Mouse (Mus musculus): Measurements from ENCODE around the gene Gm20662. TPM values are rescaled to one million over a fixed set of nuclear protein-coding genes. Genes with fewer than 3 reads are reported as not detected.

Gm20662 gene
- polyA plus RNA-seq, 1 experiment from 2014 or later: 0.98 TPM

DNA sequence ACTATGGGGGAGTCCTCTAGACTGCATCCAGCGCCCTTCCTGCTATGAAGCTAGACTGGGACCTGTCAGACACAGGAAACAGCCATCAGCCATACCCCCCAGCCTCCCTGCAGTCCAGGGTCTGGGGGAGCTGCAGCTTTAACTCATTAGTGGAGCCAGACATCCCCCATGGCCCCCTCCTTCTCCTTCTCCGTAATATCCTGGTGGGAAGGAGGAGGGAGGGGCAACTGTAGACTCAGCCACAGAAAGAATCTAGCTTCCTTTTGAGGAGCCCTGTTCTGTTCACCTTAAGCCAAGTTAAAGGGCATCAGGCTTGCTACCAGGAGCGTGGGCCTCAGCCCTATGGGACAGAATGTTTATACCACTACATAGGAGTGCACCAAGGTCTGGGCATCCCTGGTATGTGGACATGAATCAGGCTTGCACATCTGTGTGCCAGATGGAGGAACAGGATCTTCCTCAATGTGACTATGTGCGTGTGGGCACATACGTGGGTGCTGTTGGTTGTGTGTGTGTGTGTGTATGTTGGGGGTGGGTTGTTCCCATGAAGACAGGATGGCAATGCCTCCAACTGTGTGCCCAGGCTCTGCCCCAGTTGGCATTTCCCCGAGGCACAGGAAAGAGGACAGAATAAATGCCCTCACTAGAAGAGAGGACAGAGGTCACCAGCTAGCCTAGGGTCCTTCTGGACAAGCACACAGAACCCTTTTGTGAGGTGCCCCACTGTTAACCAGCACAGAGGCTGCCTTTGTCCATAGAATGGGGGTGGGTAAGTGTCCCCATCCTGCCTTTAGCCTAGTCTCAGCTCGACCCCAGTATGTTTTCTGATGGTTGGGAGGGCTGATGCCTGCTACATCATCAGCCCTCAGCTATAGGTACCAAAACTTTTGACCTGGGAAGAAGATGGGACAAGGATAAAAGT lies 14.2 kb upstream of the Gm20662 start:
- no peak for ATAC-seq (ENCODE audit: low FRiP score, low read depth)
- H3K9me3 ChIP-seq: no peaks in the 10 kb centered on the region
- peak overlapping the region; percentile 58 for H3K27ac ChIP-seq (replicated peaks)
- 0 out of 2 replicates have a peak overlapping the region, but pooled peaks have one; percentile 8 for H3K9ac ChIP-seq (replicated peaks)
- no peaks in the 10 kb centered on the region for H3K36me3 ChIP-seq
- WGBS: 57% methylated on average over 7 of the region's 7 CpGs
- peak overlapping the region; percentile 5; the same call in 1 of the 2 replicates for H3K4me2 ChIP-seq (replicated peaks)
- peaks cover 37% of the 10 kb centered on the region for H3K4me1 ChIP-seq
- no peak overlapping the region for H3K4me3 ChIP-seq
- peaks cover 34% of the 10 kb centered on the region for H3K27me3 ChIP-seq

GRCm38 (mm10) chr9:107982681-107983346 lies 13.3 kb upstream of the Gm20662 start, which contains the start of gene Gm20661:
Gene Gm20661 (plus strand): TSS chr9:107983058.
- peak within 1 kb of the TSS; percentile 65 for H3K27ac ChIP-seq (replicated peaks)
- no peaks in the 10 kb centered on the region for H3K36me3 ChIP-seq
- peaks cover 37% of the 10 kb centered on the region for H3K4me1 ChIP-seq
- H3K9ac ChIP-seq (replicated peaks): peak within 1 kb of the TSS; percentile 20; the same call in 1 of the 2 replicates
- 0 out of 2 replicates have a peak within 1 kb of the TSS, but pooled peaks have one; percentile 9 for H3K4me3 ChIP-seq
- peak within 1 kb of the TSS; percentile 90 for H3K4me2 ChIP-seq (replicated peaks)
- peaks cover 34% of the 10 kb centered on the region for H3K27me3 ChIP-seq
- 66% methylated on average over 14 of the region's 14 CpGs for WGBS
- ATAC-seq (ENCODE audit: low FRiP score, low read depth): no peak
- no peaks in the 10 kb centered on the region for H3K9me3 ChIP-seq

- Histone ChIP-seq H3K4me2 (replicated peaks) (peak overlapping the region; percentile 5; the same call in 1 of the 2 replicates), H3K4me3 (0 out of 2 replicates have a peak overlapping the region, but pooled peaks have one; percentile 9), H3K9me3 (no peaks in the 10 kb centered on the region), H3K27me3 (peaks cover 34% of the 10 kb centered on the region), H3K9ac (replicated peaks) (no peak overlapping the region), H3K36me3 (no peaks in the 10 kb centered on the region), H3K27ac (replicated peaks) (peak overlapping the region; percentile 65; the same call in 1 of the 2 replicates), H3K4me1 (peaks cover 37% of the 10 kb centered on the region)
- WGBS: 49% methylated on average over 4 of the region's 4 CpGs
- no peak for ATAC-seq (ENCODE audit: low FRiP score, low read depth)
Observed at GRCm38 (mm10) chr9:107983421-107983890, 12.7 kb upstream of the Gm20662 start.

- Histone ChIP-seq H3K36me3 (no peaks in the 10 kb centered on the region), H3K9me3 (no peaks in the 10 kb centered on the region), H3K4me3 (peak overlapping the region; percentile 68; the same call in 1 of the 2 replicates), H3K4me2 (replicated peaks) (peak overlapping the region; percentile 90), H3K27ac (replicated peaks) (peak overlapping the region; percentile 2; the same call in 1 of the 2 replicates), H3K9ac (replicated peaks) (peak overlapping the region; percentile 21; the same call in 1 of the 2 replicates), H3K27me3 (peaks cover 34% of the 10 kb centered on the region), H3K4me1 (peaks cover 37% of the 10 kb centered on the region)
- WGBS: 79% methylated on average over 19 of the region's 19 CpGs
- ATAC-seq (ENCODE audit: low FRiP score, low read depth): no peak
Observed at GRCm38 (mm10) chr9:107984052-107984753, 11.9 kb upstream of the Gm20662 start.

DNA sequence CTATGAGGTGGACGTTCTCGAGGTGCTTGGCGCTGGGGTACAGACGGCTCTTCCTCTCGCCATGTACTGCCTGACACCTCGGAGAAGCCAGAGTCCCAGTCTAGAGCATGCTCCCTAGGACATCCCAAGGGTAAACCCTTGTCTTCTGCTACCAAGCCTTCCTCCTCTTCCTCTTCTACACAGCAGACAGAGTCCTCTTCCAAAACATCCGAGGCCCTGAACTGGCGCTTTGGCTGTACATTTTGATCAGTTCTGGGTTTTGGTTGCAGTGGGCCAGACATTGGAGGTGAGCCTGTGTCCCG lies 11.4 kb upstream of the Gm20662 start:
- WGBS: 65% methylated on average over 9 of the region's 9 CpGs
- peaks cover 37% of the 10 kb centered on the region for H3K4me1 ChIP-seq
- H3K27me3 ChIP-seq: peaks cover 34% of the 10 kb centered on the region
- no peak overlapping the region for H3K27ac ChIP-seq (replicated peaks)
- peak overlapping the region; percentile 90 for H3K4me2 ChIP-seq (replicated peaks)
- no peak for ATAC-seq (ENCODE audit: low FRiP score, low read depth)
- H3K4me3 ChIP-seq: peak overlapping the region; percentile 68
- peak overlapping the region; percentile 21; the same call in 1 of the 2 replicates for H3K9ac ChIP-seq (replicated peaks)
- no peaks in the 10 kb centered on the region for H3K9me3 ChIP-seq
- H3K36me3 ChIP-seq: no peaks in the 10 kb centered on the region

GRCm38 (mm10) chr9:107985131-107986119 lies 10.7 kb upstream of the Gm20662 start, which contains the start of gene Inka1:
Gene Inka1 (minus strand): TSS chr9:107985879.
- Histone ChIP-seq H3K27me3 (peaks cover 34% of the 10 kb centered on the region), H3K4me1 (peaks cover 37% of the 10 kb centered on the region), H3K4me2 (replicated peaks) (peak within 1 kb of the TSS; percentile 90), H3K9me3 (no peaks in the 10 kb centered on the region), H3K9ac (replicated peaks) (peak within 1 kb of the TSS; percentile 54), H3K27ac (replicated peaks) (0 out of 2 replicates have a peak within 1 kb of the TSS, but pooled peaks have one; percentile 30), H3K4me3 (peak within 1 kb of the TSS; percentile 68), H3K36me3 (no peaks in the 10 kb centered on the region)
- peak; percentile 75 for ATAC-seq (ENCODE audit: low FRiP score, low read depth)
- WGBS: under 1% methylated on average over 58 of the region's 58 CpGs

DNA sequence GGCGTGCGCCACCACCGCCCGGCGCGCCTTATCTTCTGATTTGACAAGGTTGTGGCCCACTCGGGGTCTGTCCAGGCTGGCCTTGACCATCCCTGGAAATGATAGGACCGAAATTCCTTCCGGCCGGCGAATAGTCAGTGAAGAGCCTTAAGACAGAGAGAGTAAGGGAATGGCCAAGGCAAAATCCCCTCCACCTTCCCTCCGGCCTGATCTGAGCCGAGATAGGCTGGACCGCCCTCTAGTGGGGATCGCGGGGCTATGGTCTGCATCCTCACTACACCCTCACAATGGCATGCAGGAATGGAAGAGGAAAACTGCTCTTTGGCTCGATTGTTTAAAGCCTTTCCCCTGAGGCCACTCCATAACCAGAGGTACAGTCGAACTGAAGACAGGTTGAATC lies 9.8 kb upstream of the Gm20662 start:
- WGBS: 6% methylated on average over 18 of the region's 18 CpGs
- Histone ChIP-seq H3K9me3 (no peaks in the 10 kb centered on the region), H3K36me3 (no peaks in the 10 kb centered on the region), H3K4me1 (peaks cover 37% of the 10 kb centered on the region), H3K27me3 (peaks cover 34% of the 10 kb centered on the region), H3K4me3 (peak overlapping the region; percentile 68), H3K4me2 (replicated peaks) (peak overlapping the region; percentile 90), H3K27ac (replicated peaks) (no peak overlapping the region), H3K9ac (replicated peaks) (no peak overlapping the region)
- ATAC-seq (ENCODE audit: low FRiP score, low read depth): peak; percentile 66

- Histone ChIP-seq H3K4me1 (peaks cover 24% of the 10 kb centered on the region), H3K27me3 (peaks cover 30% of the 10 kb centered on the region), H3K9ac (replicated peaks) (no peak overlapping the region), H3K4me2 (replicated peaks) (no peak overlapping the region), H3K4me3 (no peak overlapping the region), H3K9me3 (no peaks in the 10 kb centered on the region), H3K36me3 (no peaks in the 10 kb centered on the region), H3K27ac (replicated peaks) (no peak overlapping the region)
- no peak for ATAC-seq (ENCODE audit: low FRiP score, low read depth)
- WGBS: 86% methylated on average over 3 of the region's 3 CpGs
Observed at GRCm38 (mm10) chr9:107987950-107988349, 8.2 kb upstream of the Gm20662 start.

DNA sequence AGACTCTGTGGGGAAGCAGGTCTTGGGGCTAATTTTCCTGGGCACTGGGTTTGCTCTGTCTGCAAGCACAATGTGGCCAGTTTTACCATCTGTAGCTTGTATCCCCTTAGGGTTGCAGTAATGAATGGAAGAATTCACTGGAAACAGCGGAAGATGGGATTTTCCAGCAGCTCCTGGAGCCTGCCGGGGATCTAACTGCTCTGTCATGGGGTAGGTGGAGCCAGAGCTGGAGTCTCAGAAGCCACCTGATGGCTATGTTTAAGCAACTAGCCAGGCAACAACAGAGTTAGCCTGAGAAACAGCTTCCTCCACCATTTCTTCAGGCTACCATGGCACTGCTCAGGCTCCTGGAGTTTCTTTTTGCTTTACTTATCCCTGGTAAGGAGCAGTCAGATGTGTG lies 4.0 kb upstream of the Gm20662 start, which contains the start of gene Cdhr4:
Gene Cdhr4, plus strand, starts transcription at position 301 of the 400 bp plus-strand sequence.
- 66% methylated on average over 2 of the region's 2 CpGs for WGBS
- ATAC-seq (ENCODE audit: low FRiP score, low read depth): no peak
- no peak within 1 kb of the TSS for H3K9ac ChIP-seq (replicated peaks)
- H3K36me3 ChIP-seq: no peaks in the 10 kb centered on the region
- H3K4me1 ChIP-seq: no peaks in the 10 kb centered on the region
- H3K4me3 ChIP-seq: no peak within 1 kb of the TSS
- H3K27me3 ChIP-seq: no peaks in the 10 kb centered on the region; the same call in 1 of the 2 replicates
- no peak within 1 kb of the TSS for H3K27ac ChIP-seq (replicated peaks)
- H3K4me2 ChIP-seq (replicated peaks): no peak within 1 kb of the TSS
- no peaks in the 10 kb centered on the region for H3K9me3 ChIP-seq

- no peak for ATAC-seq (ENCODE audit: low FRiP score, low read depth)
- Histone ChIP-seq H3K9ac (replicated peaks) (no peak overlapping the region), H3K4me1 (no peaks in the 10 kb centered on the region), H3K36me3 (no peaks in the 10 kb centered on the region), H3K4me3 (no peak overlapping the region), H3K27ac (replicated peaks) (no peak overlapping the region), H3K27me3 (no peaks in the 10 kb centered on the region; the same call in 1 of the 2 replicates), H3K4me2 (replicated peaks) (no peak overlapping the region), H3K9me3 (no peaks in the 10 kb centered on the region)
- 80% methylated on average over 11 of the region's 11 CpGs for WGBS
Observed at GRCm38 (mm10) chr9:107993013-107993412, 3.1 kb upstream of the Gm20662 start.

Data from midbrain, embryonic 12.5 days (tissue).